Mouse (Mus musculus): ENCODE data around the gene Hand1.

Hand1 gene

GRCm38 (mm10) chr11:57805047-57805446 lies 27.6 kb downstream of the Hand1 start:
- in situ Hi-C loops (cut with MboI, MseI) = loop anchor here in 1 of 2 experiments (25.0 kb wide), 1 partner anchor 257 kb away; no protein-coding TSS in a partner anchor

- in situ Hi-C loops (cut with MboI, MseI) = loop anchor here in 1 of 2 experiments (25.0 kb wide), 1 partner anchor 260 kb away; no protein-coding TSS in a partner anchor
Observed at GRCm38 (mm10) chr11:57802511-57802870, 30.1 kb downstream of the Hand1 start.

- in situ Hi-C loops (cut with MboI, MseI) = loop anchor here in 1 of 2 experiments (25.0 kb wide), 1 partner anchor 260 kb away; no protein-coding TSS in a partner anchor
Observed at GRCm38 (mm10) chr11:57801766-57802510, 30.7 kb downstream of the Hand1 start.

GRCm38 (mm10) chr11:57800971-57801765 lies 31.4 kb downstream of the Hand1 start, which contains the start of gene Sap30l:
TSS of gene Sap30l (plus strand) at chr11:57801637.
- in situ Hi-C loops (cut with MboI, MseI) = loop anchor here in 1 of 2 experiments (25.0 kb wide), 1 partner anchor 261 kb away; no protein-coding TSS in a partner anchor

GRCm38 (mm10) chr11:57800266-57800951 lies 32.2 kb downstream of the Hand1 start:
- in situ Hi-C loops (cut with MboI, MseI) = loop anchor here in 1 of 2 experiments (25.0 kb wide), 1 partner anchor 262 kb away; no protein-coding TSS in a partner anchor

- in situ Hi-C loops (cut with MboI, MseI) = no loop called here
Observed at GRCm38 (mm10) chr11:57799456-57799855, 33.2 kb downstream of the Hand1 start.

GRCm38 (mm10) chr11:57797828-57798227 lies 34.8 kb downstream of the Hand1 start:
- in situ Hi-C loops (cut with MboI, MseI) = no loop called here

- in situ Hi-C loops (cut with MboI, MseI) = no loop called here
Observed at GRCm38 (mm10) chr11:57795086-57795485, 37.5 kb downstream of the Hand1 start.

- in situ Hi-C loops (cut with MboI, MseI) = no loop called here
Observed at GRCm38 (mm10) chr11:57790866-57791535, 41.6 kb downstream of the Hand1 start.

- in situ Hi-C loops (cut with MboI, MseI) = no loop called here
Observed at GRCm38 (mm10) chr11:57787913-57788312, 44.7 kb downstream of the Hand1 start.

- in situ Hi-C loops (cut with MboI, MseI) = no loop called here
Observed at GRCm38 (mm10) chr11:57786616-57787418, 45.8 kb downstream of the Hand1 start.

- in situ Hi-C loops (cut with MboI, MseI) = no loop called here
Observed at GRCm38 (mm10) chr11:57779824-57780223, 52.8 kb downstream of the Hand1 start.
